Mouse (Mus musculus) c-Kit-negative CD71-positive TER-119-positive erythroid progenitor cells, embryonic 14.5 days (primary cell): Measurements from ENCODE around the gene Abr.
A peak's percentile ranks its signal among the peaks of the same experiment; 100 is the strongest.

ENCODE experiments used
- DNase-seq: peaks from one replicate; pipeline ENCODE4 v3.0.0-alpha.2; 2013; ENCODE audit warnings: low read depth, low spot score

Gene Abr

GRCm38 (mm10) chr11:76406702-76407583, 215.2 kb downstream of the Abr start, which contains the start of gene Timm22:
Gene Timm22 (plus strand): TSS chr11:76406952.
- peak; percentile 92 for DNase-seq

DNA sequence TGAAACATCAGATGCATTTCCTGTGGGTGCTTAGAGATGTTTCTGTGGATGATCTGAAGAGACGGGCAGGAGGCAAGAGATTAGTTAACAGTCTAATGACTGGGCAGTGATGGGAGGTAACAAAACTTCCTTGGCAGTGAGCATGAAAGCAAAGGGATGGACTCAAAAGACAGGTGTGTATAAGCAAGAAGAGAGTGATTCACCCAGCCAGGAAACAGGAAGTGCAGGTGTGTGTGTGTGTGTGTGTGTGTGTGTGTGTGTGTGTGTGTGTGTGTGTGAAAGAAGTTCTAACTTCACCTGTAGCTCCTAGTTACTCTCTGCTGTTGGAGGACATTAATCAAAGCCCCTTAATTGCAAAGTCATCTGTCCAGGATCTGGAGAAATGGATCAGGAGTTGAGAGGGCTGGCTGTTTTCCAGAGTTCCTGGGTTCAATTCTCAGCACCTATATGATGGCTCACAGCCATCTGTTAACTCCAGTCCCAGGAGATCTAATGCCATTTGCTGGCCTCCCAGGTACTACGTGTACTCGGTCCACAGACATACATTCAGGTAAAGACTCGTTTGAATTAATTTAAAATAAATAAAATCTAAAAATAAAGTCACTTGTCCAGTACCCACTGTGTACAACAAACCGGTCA, 216.4 kb downstream of the Abr start:
- DNase-seq = no peak

DNA sequence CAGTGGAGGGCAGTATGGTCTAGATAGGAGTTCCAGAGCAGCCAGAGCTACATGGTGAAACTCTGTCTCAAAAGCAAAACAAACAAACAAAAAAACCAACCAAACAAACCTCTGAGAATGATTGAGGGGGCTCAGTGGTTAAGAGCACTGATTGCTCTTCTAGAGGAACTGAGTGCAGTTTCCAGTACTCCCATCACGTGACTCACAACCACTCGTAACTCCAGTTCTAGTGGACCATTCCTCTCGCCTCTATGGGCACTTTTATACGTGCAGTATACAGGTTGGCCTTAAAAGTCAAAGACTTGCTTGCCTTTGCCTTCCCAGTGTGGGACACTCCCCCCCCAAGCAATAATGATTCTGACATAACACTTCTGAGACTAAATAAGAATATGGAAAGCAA, 217.0 kb downstream of the Abr start:
- no peak for DNase-seq

DNA sequence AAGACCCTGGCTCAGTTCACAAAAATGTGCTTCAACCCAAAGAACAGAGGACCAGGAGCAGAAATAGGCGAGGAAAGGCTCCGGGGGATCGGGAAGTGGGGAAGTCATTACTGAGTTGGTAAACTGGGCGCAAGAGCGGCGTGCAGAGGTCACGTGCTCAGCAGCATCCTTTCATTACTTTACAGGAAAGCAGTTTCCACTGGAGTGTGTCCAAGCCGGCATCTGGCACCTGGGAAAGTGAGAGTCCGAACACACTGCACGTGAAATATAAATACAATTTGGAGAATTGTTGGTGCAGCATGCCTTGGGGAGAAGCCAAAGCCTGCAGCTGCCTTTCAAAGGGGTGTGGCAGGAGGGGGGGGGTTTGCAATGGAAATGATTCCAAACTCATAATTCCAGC, 220.7 kb downstream of the Abr start:
- DNase-seq = no peak

DNA sequence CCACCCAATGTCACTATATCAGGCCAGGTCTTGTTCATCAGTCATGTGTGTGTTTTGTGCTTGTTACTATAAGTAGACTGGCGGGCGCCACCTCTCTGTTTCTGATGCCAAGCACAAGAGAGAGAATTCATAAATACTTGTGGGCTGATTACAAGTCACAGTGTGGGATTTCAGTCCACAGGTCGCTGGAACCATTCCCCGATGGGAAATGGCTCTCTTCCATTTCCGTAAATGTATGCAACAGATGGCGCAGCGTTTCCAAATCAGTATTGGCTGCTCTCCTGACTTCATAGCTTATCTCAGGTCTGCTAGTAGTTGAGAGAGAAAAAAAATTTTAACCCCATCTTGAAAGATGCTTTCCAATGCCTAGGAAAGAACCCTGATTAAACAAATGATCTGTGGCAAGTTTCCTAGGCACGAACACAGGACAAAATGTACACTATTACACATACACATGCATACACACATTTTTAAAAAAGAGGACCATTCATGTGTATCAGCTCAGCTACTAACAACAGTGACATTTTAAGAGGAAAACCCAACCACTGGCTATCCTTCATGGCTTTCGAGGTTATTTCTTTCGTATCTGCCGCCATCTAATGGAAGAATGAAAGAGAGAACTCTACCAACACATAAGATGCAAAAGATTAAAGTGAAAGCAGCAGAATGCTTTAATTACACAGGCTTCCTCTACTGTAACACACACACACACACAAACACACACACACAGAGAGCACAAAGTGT, 222.4 kb downstream of the Abr start:
- no peak for DNase-seq

DNA sequence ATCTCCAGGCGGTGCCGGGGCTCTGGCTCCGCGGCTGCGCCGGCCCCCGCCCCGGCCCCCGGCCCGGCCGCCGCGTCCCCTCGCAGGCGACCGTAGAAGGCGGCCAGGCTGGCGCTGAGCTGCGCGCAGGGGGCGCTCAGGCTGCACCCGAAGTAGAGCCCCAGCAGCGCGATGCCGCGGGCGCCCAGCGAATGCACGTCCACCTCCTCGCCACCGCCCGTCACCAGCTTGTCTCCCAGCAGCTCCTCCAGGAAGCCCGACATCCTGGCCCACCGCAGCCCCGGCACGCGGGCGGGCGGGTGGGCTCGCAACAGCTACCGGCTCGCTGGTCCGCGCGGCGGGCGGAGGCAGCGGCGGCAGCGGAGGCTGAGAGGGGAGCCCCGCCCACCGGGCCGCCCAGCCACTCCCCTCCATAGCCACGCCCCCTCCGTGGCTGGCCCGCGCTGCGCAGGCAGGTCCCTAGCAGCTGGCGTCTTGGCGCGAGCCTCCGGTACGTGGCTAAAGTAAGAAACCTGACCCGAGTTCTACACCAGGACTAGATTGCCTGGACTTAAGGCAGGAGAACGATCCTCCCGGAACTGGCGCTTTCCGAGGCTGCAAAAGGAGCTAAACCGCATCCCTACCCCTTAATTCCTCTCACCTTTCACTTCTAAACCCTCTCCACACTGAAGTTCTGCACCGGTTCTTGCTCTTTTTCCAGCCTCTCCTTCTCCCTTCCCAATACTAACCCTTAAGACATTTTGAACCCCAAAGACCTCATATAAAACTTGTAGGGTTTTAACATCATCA, 223.1 kb downstream of the Abr start, which contains the start of gene Nxn:
TSS of gene Nxn (minus strand) at position 343 of the 789 bp plus-strand sequence.
- peak; percentile 76 for DNase-seq

DNA sequence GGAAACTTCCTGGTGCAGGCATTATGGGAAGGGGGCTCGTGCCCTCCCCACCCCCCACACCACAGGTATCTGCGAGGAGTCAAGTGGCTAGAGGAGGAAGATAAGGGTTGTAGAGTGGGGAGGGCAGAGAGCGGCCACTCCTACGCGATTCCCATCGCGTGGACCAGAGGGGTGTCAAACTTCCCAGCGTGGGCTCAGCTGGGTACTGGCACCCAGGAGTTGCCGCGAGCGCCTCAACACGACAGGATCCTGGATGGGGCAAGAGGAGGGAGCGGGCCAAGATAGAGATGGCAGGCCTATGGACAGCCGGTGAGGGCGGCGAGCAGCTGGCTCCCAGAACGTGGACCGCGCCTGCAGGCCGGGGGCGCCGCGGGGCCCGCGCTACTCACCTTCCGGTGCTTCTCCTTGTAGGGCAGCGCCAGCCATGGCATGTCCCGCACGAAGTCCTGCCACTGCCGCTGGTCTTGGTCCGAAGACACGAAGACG, 223.8 kb downstream of the Abr start:
- DNase-seq = no peak

DNA sequence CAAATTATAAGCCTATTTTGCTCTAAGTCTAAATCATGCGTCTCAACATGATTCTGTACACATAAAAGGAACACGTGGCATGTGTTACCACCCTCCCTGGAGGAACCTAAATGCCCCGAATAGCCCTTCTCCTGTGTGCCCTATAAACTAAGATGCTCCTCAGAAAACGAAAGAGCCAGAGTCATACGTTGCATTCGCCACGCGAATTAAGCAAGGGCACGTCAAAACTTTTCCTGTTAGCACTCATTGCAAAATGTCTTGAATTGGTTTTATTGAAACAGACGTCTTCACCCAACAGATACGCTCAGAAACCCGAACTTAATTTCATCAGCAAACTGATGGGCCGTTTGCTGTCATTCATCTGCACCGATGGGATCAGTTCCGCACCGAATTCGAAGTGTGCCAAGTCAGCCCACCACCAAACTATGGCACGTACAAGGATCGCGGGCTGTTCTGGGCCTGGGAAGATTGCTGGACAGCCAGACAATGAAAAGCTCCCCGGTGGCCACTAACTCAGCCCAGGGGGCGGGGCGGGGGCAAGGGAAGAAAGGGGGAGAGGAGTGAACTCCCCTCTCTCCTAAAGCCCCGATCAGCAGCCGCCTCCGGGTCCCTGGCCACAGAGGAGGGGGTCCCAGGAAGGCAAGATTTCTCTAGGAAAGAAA, 224.3 kb downstream of the Abr start:
- DNase-seq = no peak

DNA sequence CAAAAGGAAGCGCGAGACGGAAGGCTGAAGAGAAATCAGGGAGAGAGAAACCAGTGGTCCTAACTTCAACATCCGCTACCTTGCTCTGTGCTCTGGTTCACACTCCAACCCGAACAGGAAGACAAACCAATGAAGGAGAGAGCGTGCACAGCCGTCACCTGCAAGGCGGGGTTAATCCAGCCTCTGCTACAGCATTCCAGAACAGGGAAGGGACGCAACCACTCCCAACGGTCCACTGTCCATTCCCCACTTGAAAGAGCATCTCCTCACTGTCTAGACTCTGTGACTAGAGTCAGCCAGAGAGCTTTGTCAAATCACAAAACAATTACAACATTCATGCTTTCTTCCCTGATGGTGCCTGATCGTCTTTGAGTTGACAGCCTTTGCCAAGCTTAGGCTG, 229.1 kb downstream of the Abr start:
- DNase-seq = no peak

- DNase-seq = no peak
Observed at GRCm38 (mm10) chr11:76392532-76392931, 229.6 kb downstream of the Abr start.

- no peak for DNase-seq
Observed at GRCm38 (mm10) chr11:76388711-76389110, 233.4 kb downstream of the Abr start.

GRCm38 (mm10) chr11:76387097-76387496, 235.0 kb downstream of the Abr start:
- no peak for DNase-seq

DNA sequence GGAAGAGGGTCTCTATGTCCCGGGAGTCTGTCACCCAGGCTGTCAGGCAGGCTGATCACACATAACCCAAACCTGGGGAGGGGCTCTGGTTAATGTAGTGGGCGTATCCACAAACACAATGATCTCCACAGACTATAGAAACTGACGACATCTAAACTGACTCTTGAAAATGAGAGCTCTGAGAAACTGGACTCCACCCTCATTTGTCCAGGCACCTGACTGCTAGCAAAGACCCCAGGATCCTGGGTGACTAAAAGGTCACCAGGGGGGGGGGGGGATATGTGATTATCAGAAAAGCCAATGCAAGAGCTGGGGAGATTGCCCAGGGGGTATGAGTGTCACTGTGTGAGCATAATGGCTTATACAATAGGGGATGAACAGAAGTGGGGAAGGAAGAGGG, 236.4 kb downstream of the Abr start:
- DNase-seq = no peak

DNA sequence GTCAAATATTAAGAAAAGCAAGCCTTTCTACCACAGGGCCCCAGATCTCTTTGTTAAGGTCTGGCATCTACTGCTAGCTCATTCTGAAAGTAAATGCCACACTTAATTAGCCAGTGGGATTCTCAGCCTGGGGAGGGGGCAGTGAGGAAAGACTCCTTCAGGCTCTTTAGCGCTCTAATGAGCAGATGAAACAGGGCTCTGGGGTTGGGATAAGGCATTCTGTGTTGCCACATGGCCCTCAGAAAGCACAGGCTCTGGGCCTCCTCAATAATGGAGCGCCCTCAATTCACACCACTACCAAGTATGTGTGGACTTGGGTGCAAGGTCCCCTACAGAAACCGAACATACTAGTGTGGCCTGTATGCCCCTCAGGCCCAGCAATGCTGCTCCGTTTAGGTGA, 237.1 kb downstream of the Abr start:
- DNase-seq = no peak

GRCm38 (mm10) chr11:76384307-76384706, 237.8 kb downstream of the Abr start:
- DNase-seq = no peak

GRCm38 (mm10) chr11:76382711-76383324, 239.3 kb downstream of the Abr start:
- no peak for DNase-seq

GRCm38 (mm10) chr11:76381201-76381885, 240.8 kb downstream of the Abr start:
- DNase-seq = no peak

DNA sequence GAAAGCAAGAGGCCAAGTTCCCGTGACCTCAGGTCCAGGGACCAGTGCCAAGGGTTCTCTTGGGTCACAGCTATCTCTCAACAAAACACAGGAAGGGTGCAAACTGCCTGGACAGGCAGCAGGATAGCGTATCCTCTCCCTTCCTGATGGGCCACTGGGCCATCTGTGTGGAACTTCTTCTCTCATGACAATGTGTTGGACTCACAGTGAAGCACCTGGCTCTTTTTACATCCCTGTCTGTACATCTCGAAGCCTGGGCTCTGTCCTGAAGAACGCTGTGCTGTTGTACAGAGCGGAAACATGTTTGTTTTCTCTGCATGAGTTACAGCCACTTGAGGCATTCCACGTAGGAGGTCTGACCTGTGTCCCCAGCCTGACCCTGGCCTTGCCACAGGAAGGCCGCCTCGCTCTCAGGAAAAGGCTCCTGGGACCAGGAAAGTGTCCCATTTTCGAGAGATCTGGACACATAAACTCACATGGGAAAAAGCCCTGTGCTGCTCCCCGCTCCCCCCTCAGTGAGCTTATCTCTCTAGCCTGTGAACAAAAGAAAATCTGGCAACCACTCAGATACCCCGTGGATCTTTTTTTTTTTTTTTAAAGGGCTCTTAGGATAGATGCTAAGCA, 242.1 kb downstream of the Abr start:
- no peak for DNase-seq

- DNase-seq = no peak
Observed at GRCm38 (mm10) chr11:76376425-76376824, 245.7 kb downstream of the Abr start.
